21 mouse cellular contexts compared by ENCODE assay signal in the genomic region with DNA sequence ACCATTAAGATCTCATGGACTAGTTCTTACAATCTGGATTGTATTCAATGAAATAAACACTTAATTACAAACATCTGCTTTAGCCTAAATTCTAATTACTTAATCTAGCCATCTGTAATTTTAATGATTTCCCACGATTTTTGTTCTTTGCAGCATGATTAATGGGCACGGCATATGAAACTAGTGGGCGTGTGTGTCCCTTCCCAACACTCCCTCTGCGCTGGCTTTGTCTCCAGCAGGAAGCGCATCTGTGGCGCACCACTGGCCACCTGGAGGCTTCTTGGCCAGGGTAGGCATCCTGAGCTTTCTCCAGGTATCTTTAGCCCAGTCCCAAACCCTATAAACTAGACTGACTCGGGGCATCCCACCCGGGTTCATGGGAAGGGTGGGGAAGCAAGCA.
DNase-seq lines count a peak whose midpoint lies in the region; ATAC-seq and TF ChIP-seq lines count a peak whose summit lies in the region.
"Had no signal": no experiment of that assay in that cellular context is flagged by ENCODE, and none has a peak within 500 bp of the region (broad histone marks: within the 10 kb centered on the region; RNA-seq: fewer than 3 reads in every experiment).

No protein-coding gene starts in this region.

- H3K9ac ChIP-seq in hindbrain, embryonic 16.5 days (ENCODE audit: low read depth, low read length) = no peak overlapping the region
- H3K9ac ChIP-seq in neural tube, embryonic 13.5 days = no peak overlapping the region
- H3K9ac ChIP-seq in neural tube, embryonic 15.5 days (replicated peaks) = no peak overlapping the region
- H3K9ac ChIP-seq in forebrain, postnatal 0 days = no peak overlapping the region
- H3K9ac ChIP-seq: embryonic facial prominence, embryonic 13.5 days; heart, embryonic 13.5 days; limb, embryonic 15.5 days; liver, embryonic 13.5 days; midbrain, embryonic 15.5 days had no signal

- TF ChIP-seq CTCF in forebrain, postnatal 0 days (IDR thresholded peaks at IDR 0.05; ENCODE audit: low read depth) = no peak

- H3K9me3 ChIP-seq in hindbrain, embryonic 10.5 days = no peaks in the 10 kb centered on the region
- no peaks in the 10 kb centered on the region for H3K9me3 ChIP-seq in hindbrain, embryonic 16.5 days (ENCODE audit: control insufficient read depth, low read length)
- H3K9me3 ChIP-seq in neural tube, embryonic 13.5 days = no peaks in the 10 kb centered on the region
- H3K9me3 ChIP-seq in neural tube, embryonic 15.5 days (replicated peaks) = no peaks in the 10 kb centered on the region
- H3K9me3 ChIP-seq in forebrain, postnatal 0 days (ENCODE audit: low read length) = no peaks in the 10 kb centered on the region
- H3K9me3 ChIP-seq: embryonic facial prominence, embryonic 13.5 days; heart, embryonic 13.5 days; limb, embryonic 10.5 days; limb, embryonic 15.5 days; liver, embryonic 13.5 days; midbrain, embryonic 15.5 days had no signal

- no peak overlapping the region for H3K4me3 ChIP-seq in hindbrain, embryonic 10.5 days
- H3K4me3 ChIP-seq in hindbrain, embryonic 16.5 days (ENCODE audit: low read length) = no peak overlapping the region
- no peak overlapping the region for H3K4me3 ChIP-seq in neural tube, embryonic 13.5 days
- H3K4me3 ChIP-seq in neural tube, embryonic 15.5 days (replicated peaks) = no peak overlapping the region
- H3K4me3 ChIP-seq in forebrain, postnatal 0 days (ENCODE audit: low read depth, low read length) = no peak overlapping the region
- H3K4me3 ChIP-seq: embryonic facial prominence, embryonic 13.5 days; heart, embryonic 13.5 days; limb, embryonic 10.5 days; limb, embryonic 15.5 days; liver, embryonic 13.5 days; midbrain, embryonic 15.5 days had no signal

- peaks cover 27% of the 10 kb centered on the region for H3K4me1 ChIP-seq in hindbrain, embryonic 10.5 days (replicated peaks)
- peaks cover 12% of the 10 kb centered on the region for H3K4me1 ChIP-seq in hindbrain, embryonic 16.5 days (ENCODE audit: control insufficient read depth, insufficient read depth, low read depth, low read length)
- H3K4me1 ChIP-seq in neural tube, embryonic 13.5 days (replicated peaks) = peaks cover 22% of the 10 kb centered on the region
- H3K4me1 ChIP-seq in neural tube, embryonic 15.5 days = peaks cover 16% of the 10 kb centered on the region
- peaks cover 6% of the 10 kb centered on the region for H3K4me1 ChIP-seq in forebrain, postnatal 0 days (ENCODE audit: insufficient read depth)
- H3K4me1 ChIP-seq: liver, embryonic 13.5 days had no signal

- no peak overlapping the region for H3K4me2 ChIP-seq in hindbrain, embryonic 16.5 days (ENCODE audit: low read length)
- H3K4me2 ChIP-seq in neural tube, embryonic 13.5 days = no peak overlapping the region
- no peak overlapping the region for H3K4me2 ChIP-seq in neural tube, embryonic 15.5 days
- no peak overlapping the region for H3K4me2 ChIP-seq in forebrain, postnatal 0 days (ENCODE audit: low read depth)
- H3K4me2 ChIP-seq: embryonic facial prominence, embryonic 13.5 days; heart, embryonic 13.5 days; hindbrain, embryonic 14.5 days; limb, embryonic 15.5 days; liver, embryonic 13.5 days; midbrain, embryonic 15.5 days had no signal

- H3K36me3 ChIP-seq in hindbrain, embryonic 10.5 days = no peaks in the 10 kb centered on the region
- no peaks in the 10 kb centered on the region for H3K36me3 ChIP-seq in hindbrain, embryonic 16.5 days (ENCODE audit: control insufficient read depth, insufficient read depth, low read length)
- no peaks in the 10 kb centered on the region for H3K36me3 ChIP-seq in neural tube, embryonic 13.5 days
- H3K36me3 ChIP-seq in neural tube, embryonic 15.5 days = no peaks in the 10 kb centered on the region
- no peaks in the 10 kb centered on the region for H3K36me3 ChIP-seq in forebrain, postnatal 0 days (ENCODE audit: insufficient read depth)
- H3K36me3 ChIP-seq: embryonic facial prominence, embryonic 13.5 days; heart, embryonic 13.5 days; limb, embryonic 10.5 days; limb, embryonic 15.5 days; liver, embryonic 13.5 days; midbrain, embryonic 15.5 days had no signal

- 70% methylated on average over 8 of the region's 8 CpGs for WGBS in hindbrain, embryonic 10.5 days
- 55% methylated on average over 8 of the region's 8 CpGs for WGBS in hindbrain, embryonic 16.5 days
- WGBS in neural tube, embryonic 13.5 days = 59% methylated on average over 8 of the region's 8 CpGs
- WGBS in neural tube, embryonic 15.5 days = 58% methylated on average over 8 of the region's 8 CpGs
- 37% methylated on average over 8 of the region's 8 CpGs for whole genome bisulfite sequencing in forebrain, postnatal 0 days

- no peak for ATAC-seq in hindbrain, embryonic 16.5 days
- ATAC-seq in neural tube, embryonic 13.5 days (ENCODE audit: low read depth) = no peak
- no peak for ATAC-seq in neural tube, embryonic 15.5 days (ENCODE audit: low FRiP score)
- no peak for ATAC-seq in forebrain, postnatal 0 days
- ATAC-seq: midbrain, embryonic 15.5 days had no signal

- no peak for DNase-seq in hindbrain, embryonic 10.5 days (ENCODE audit: low spot score)
- DNase-seq in forebrain, postnatal 0 days = no peak
- no peak for DNase-seq in urinary bladder, postnatal 4 days (ENCODE audit: low spot score in 2 of 2)
- DNase-seq in left cerebral cortex, adult 9 months (ENCODE audit: low spot score in 2 of 2) = no peak
- DNase-seq in cerebellum, adult 11-12 months = no peak
- DNase-seq: adrenal gland, postnatal 14 days; gastrocnemius, postnatal 10 days; heart, postnatal 10 days; kidney, adult 18-20 months; kidney, postnatal 36 days; liver, embryonic 13.5 days; lung, postnatal 14 days had no signal

- peak overlapping the region; percentile 57 for H3K27ac ChIP-seq in hindbrain, embryonic 10.5 days
- no peak overlapping the region for H3K27ac ChIP-seq in hindbrain, embryonic 16.5 days (ENCODE audit: low read depth, low read length)
- H3K27ac ChIP-seq in neural tube, embryonic 13.5 days (replicated peaks) = 0 out of 2 replicates have a peak overlapping the region, but pooled peaks have one; percentile 9
- no peak overlapping the region for H3K27ac ChIP-seq in neural tube, embryonic 15.5 days (replicated peaks)
- H3K27ac ChIP-seq in forebrain, postnatal 0 days (ENCODE audit: low read depth, low read length) = 0 out of 2 replicates have a peak overlapping the region, but pooled peaks have one; percentile 35
- H3K27ac ChIP-seq: embryonic facial prominence, embryonic 13.5 days; heart, embryonic 13.5 days; hindbrain, embryonic 14.5 days; limb, embryonic 10.5 days; limb, embryonic 15.5 days; liver, embryonic 13.5 days; midbrain, embryonic 15.5 days had no signal

- H3K27me3 ChIP-seq in hindbrain, embryonic 10.5 days (ENCODE audit: insufficient read depth, poor library complexity, severe bottlenecking) = no peaks in the 10 kb centered on the region
- no peaks in the 10 kb centered on the region for H3K27me3 ChIP-seq in hindbrain, embryonic 16.5 days (replicated peaks; ENCODE audit: control insufficient read depth, insufficient read depth, low read length)
- no peaks in the 10 kb centered on the region for H3K27me3 ChIP-seq in neural tube, embryonic 13.5 days
- no peaks in the 10 kb centered on the region for H3K27me3 ChIP-seq in neural tube, embryonic 15.5 days (replicated peaks)
- H3K27me3 ChIP-seq in forebrain, postnatal 0 days (ENCODE audit: insufficient read depth, low read length) = no peaks in the 10 kb centered on the region; the same call in 1 of the 2 replicates
- H3K27me3 ChIP-seq: limb, embryonic 15.5 days; liver, embryonic 13.5 days; midbrain, embryonic 15.5 days had no signal

Comparison
In these comparisons a context has a peak if more than half of its experiments do, and no peak if none do; other contexts are left out.
1. H3K27ac ChIP-seq: peak in hindbrain, embryonic 10.5 days (single experiment), neural tube, embryonic 13.5 days (single experiment) and forebrain, postnatal 0 days (single experiment); none in hindbrain, embryonic 16.5 days (single experiment) and neural tube, embryonic 15.5 days (single experiment).